Mouse (Mus musculus) liver, embryonic 15.5 days (tissue): ENCODE measurements around the gene Zfp983. TPM values are rescaled to one million over a fixed set of nuclear protein-coding genes. Genes with fewer than 3 reads are reported as not detected.
A peak's percentile ranks its signal among the peaks of the same experiment; 100 is the strongest.

Experiments
- ATAC-seq: fragments of 200-750 bp; cut with Nextera tagmentation; 2 replicates; pipeline ENCODE4 v1.8.0; 2017; ENCODE audit warnings: moderate number of reproducible peaks, mild to moderate bottlenecking, moderate library complexity; ENCODE audit not compliant: insufficient read depth
- H3K27ac ChIP-seq: fragments of 300-500 bp; sonication (generic); replicated peaks from 2 replicates; pipeline ENCODE4 v1.5.1; 2015; ENCODE audit warnings: mild to moderate bottlenecking, inconsistent platforms
- H3K27me3 ChIP-seq: fragments of 300-500 bp; sonication (generic); 2 replicates; pipeline ENCODE4 v1.6.1; 2015; ENCODE audit warnings: mild to moderate bottlenecking, inconsistent platforms
- H3K36me3 ChIP-seq: fragments of 300-500 bp; sonication (generic); replicated peaks from 2 replicates; pipeline ENCODE4 v1.6.1; 2015; ENCODE audit warnings: moderate library complexity, mild to moderate bottlenecking, inconsistent platforms
- H3K4me1 ChIP-seq: fragments of 300-500 bp; sonication (generic); replicated peaks from 2 replicates; pipeline ENCODE4 v1.6.1; 2015; ENCODE audit warnings: inconsistent platforms
- H3K4me2 ChIP-seq: fragments of 300-500 bp; sonication (generic); 2 replicates; pipeline ENCODE4 v1.6.1; 2015; ENCODE audit warnings: moderate library complexity, mild to moderate bottlenecking, inconsistent platforms
- H3K4me3 ChIP-seq: fragments of 300-500 bp; sonication (generic); replicated peaks from 2 replicates; pipeline ENCODE4 v1.5.1; 2015; ENCODE audit warnings: mild to moderate bottlenecking, inconsistent platforms
- H3K9ac ChIP-seq: fragments of 300-500 bp; sonication (generic); 2 replicates; pipeline ENCODE4 v1.6.1; 2015; ENCODE audit warnings: moderate library complexity, mild to moderate bottlenecking, inconsistent platforms
- H3K9me3 ChIP-seq: fragments of 300-500 bp; sonication (generic); replicated peaks from 2 replicates; pipeline ENCODE4 v1.6.1; 2016; ENCODE audit warnings: inconsistent platforms
- WGBS: fragments of 180-500 bp; shearing (Covaris S2); methylation state at CpG from one replicate; pipeline ENCODE4 v1.1.7; 2015; ENCODE audit warnings: mixed read lengths; ENCODE audit not compliant: insufficient replicate concordance; 5-methylcytosine and 5-hydroxymethylcytosine counted together
- polyA plus RNA-seq: library from polyadenylated mRNA; unstranded; fragments of >200 nt; fragmentation: Nextera tagmentation; extraction: Ambion mirVana; gene quantifications from 2 replicates; pipeline ENCODE4 v1.2.1, GENCODE M21; 2015

Zfp983 gene
- polyA plus RNA-seq, 1 experiment from 2014 or later = 0.89 TPM

DNA sequence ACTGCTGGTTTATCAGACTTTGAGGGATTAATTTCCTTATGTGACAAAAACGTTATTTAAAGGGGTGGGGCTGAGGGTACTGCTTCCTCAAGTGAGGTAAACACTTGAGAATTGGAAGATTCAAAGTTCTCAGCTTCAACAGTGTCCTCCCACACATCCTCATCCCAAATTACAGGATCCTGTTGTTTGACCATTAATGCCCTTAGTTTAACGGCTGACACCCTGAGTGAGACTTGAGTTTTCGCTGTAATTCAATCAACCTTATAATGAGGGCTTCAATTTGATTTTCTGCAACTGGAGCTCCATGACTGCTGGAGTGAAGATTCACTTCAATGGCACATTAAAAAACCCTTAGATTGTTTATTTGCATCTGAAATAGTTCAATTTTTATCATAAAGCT lies 42.9 kb downstream of the Zfp983 start:
- no peak overlapping the region for H3K4me2 ChIP-seq
- no peak overlapping the region for H3K27ac ChIP-seq
- no peaks in the 10 kb centered on the region for H3K27me3 ChIP-seq
- no peak overlapping the region for H3K9ac ChIP-seq
- no peaks in the 10 kb centered on the region for H3K9me3 ChIP-seq
- ATAC-seq = no peak
- H3K4me3 ChIP-seq = no peak overlapping the region
- H3K36me3 ChIP-seq = peaks cover 26% of the 10 kb centered on the region
- 0 out of 2 replicates have a peak, but pooled peaks cover 4% of the 10 kb centered on the region for H3K4me1 ChIP-seq
- WGBS = 70% methylated on average over 3 of the region's 3 CpGs

DNA sequence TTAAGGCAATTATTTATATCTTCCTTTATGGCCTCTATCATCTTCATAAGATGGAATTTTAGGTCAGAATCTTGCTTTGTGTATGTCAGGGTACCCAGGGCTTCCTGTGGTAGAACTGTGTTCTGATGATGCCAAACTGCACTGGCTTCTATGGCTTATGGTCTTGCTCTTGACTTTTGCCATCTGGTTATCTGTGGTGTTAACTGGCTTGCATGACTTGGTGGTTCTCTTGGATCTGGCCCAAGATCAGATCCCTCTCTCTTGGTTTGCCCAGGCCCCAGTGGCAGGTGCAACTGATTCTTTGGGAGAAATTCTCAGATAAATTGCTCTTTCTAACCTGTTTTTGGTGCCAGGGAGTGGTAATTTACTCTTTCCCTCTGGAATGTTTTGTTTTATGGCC lies 45.6 kb downstream of the Zfp983 start:
- Histone ChIP-seq H3K4me2 (no peak overlapping the region), H3K9me3 (no peaks in the 10 kb centered on the region), H3K9ac (no peak overlapping the region), H3K4me3 (no peak overlapping the region), H3K36me3 (peaks cover 7% of the 10 kb centered on the region), H3K4me1 (0 out of 2 replicates have a peak, but pooled peaks cover 7% of the 10 kb centered on the region), H3K27me3 (no peaks in the 10 kb centered on the region), H3K27ac (no peak overlapping the region)
- peak; percentile 54 for ATAC-seq

DNA sequence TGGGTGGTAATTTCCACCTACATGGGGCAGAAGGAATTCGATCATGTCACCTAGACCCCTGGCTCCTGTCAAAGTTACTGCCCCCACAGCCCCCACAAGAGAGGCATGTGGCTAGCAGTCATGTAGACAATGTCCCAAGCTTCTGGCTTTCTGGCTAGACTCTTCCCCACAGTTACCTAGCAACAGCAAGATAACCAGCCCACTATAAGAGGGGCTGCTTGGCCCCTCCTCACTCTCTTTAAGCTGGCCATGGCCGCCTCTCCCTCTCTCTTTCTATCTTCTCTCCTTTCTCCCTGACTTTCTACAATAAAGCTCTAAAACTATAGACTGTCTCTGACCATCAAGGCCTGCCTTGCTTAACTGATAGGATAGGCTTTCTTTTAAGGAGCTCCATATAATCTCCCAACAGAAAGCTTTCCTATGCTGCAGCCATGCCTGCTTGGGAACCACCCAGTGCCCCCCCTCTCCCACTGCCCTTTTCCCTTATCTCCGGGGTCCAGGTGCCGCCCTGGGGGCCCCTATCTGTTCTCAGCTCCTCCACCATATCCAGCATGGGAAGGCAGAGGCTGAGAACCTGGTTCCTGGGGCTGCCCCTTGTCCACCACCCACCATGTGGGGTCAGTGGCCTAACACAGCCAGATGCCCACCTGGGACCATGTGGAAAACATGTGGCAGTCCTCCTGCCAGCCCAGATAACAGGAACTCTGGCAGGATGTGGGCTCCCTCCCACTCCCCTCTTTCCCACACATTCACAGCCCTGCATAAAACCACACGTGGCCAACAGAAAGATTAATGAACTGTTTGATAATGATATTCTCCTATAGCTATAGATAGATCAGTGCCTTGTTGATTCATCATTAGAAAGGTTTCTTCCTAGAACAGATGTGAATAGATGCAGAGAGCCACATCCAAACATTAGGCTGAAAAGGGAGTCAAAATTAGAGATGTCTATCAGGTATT lies 52.1 kb downstream of the Zfp983 start:
- peak overlapping the region; percentile 61 for H3K4me2 ChIP-seq
- peak overlapping the region; percentile 14; the same call in 1 of the 2 replicates for H3K4me3 ChIP-seq
- peak; percentile 97 for ATAC-seq
- H3K9me3 ChIP-seq = no peaks in the 10 kb centered on the region
- H3K36me3 ChIP-seq = no peaks in the 10 kb centered on the region
- 14% methylated on average over 5 of the region's 5 CpGs for WGBS
- peak overlapping the region; percentile 84 for H3K27ac ChIP-seq
- H3K9ac ChIP-seq = peak overlapping the region; percentile 31; the same call in 1 of the 2 replicates
- H3K4me1 ChIP-seq = peaks cover 39% of the 10 kb centered on the region
- no peaks in the 10 kb centered on the region for H3K27me3 ChIP-seq

DNA sequence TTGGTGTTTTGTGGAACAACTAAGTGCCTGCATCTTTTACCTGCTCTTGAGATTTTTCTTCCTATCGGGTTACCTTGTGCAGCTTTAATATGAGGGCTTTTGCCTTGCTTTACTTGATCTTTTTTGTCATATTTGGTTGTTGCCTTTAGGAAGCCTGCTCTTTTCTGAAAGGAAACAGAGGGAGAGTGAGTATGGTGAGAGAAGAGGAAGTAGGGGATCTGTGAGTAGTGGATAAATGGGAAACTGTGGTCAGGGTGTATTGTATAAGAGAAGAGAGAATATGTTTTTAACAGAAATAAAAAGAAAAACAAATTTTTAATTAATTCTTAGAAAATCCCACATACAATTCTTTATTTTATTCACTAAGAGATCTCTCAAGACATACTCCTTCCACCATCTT lies 53.0 kb downstream of the Zfp983 start:
- 18% methylated on average over 1 of the region's 1 CpGs for WGBS
- Histone ChIP-seq H3K4me2 (no peak overlapping the region), H3K9me3 (no peaks in the 10 kb centered on the region), H3K27me3 (no peaks in the 10 kb centered on the region), H3K4me1 (peaks cover 42% of the 10 kb centered on the region), H3K36me3 (no peaks in the 10 kb centered on the region), H3K9ac (0 out of 2 replicates have a peak overlapping the region, but pooled peaks have one; percentile 31), H3K27ac (peak overlapping the region; percentile 84), H3K4me3 (no peak overlapping the region)
- ATAC-seq = no peak

DNA sequence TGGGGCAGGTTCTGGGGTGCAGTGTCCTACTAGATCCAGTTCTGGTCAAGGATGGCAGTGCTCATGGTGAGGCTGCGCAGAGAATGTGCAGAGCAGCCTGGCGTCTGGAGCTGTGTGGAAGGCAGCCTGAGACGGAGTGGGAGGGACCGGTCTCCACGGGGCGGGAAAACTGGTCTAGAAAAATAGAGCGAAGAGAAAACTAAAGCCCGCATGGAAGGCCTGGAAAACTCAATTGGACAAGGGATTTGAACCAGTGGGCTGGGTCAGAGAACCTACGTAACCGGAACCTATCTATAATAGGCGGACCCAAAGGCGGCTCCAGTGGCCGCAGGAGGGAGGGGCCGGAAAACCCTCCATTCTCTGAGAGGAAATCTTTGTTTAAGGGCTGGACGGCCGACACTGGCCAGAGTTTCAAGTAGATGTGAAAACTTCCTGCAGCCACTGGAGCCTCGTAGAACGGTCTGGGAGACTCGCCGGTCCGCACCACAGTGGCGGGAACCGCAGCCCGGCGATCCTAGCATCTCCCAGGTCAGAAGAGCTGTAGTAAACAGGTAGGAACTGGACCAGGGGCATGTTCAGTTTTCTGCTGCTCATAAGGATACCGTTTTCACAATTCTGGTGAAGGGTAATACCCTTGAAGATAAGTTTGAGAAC lies 57.0 kb downstream of the Zfp983 start, which contains the start of gene Zfp760:
Zfp760 (plus strand) TSS at position 399 of the 654 bp plus-strand sequence.
- Histone ChIP-seq H3K36me3 (peaks cover 13% of the 10 kb centered on the region), H3K9ac (peak within 1 kb of the TSS; percentile 73), H3K4me1 (peaks cover 38% of the 10 kb centered on the region), H3K9me3 (no peaks in the 10 kb centered on the region), H3K27me3 (no peaks in the 10 kb centered on the region), H3K4me2 (peak within 1 kb of the TSS; percentile 82), H3K4me3 (peak within 1 kb of the TSS; percentile 77), H3K27ac (peak within 1 kb of the TSS; percentile 89)
- peak; percentile 76 for ATAC-seq
- WGBS = 5% methylated on average over 26 of the region's 26 CpGs

DNA sequence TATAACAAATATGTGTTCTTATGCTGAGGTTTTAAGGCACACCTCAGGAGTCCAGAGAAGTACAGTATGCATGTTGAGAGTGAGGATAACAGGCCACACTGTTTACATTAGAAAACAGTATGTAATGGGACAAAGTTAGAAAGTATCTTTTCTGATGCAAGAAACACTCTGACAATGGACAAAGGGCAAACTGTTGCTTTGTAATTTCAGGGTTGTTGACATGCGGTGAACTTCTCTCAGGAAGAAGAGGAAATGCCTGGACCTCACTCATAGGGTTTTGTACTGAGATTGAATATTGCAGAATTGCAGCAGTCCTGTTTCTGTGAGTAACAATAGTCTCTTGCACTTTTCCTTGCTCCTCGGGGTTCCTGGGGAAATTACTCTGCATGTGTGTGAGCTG lies 58.0 kb downstream of the Zfp983 start:
- no peaks in the 10 kb centered on the region for H3K27me3 ChIP-seq
- peaks cover 28% of the 10 kb centered on the region for H3K4me1 ChIP-seq
- peak overlapping the region; percentile 77 for H3K4me3 ChIP-seq
- WGBS = 27% methylated on average over 2 of the region's 2 CpGs
- H3K9ac ChIP-seq = peak overlapping the region; percentile 53
- H3K4me2 ChIP-seq = peak overlapping the region; percentile 82
- H3K36me3 ChIP-seq = peaks cover 16% of the 10 kb centered on the region
- no peak for ATAC-seq
- H3K9me3 ChIP-seq = no peaks in the 10 kb centered on the region
- peak overlapping the region; percentile 34 for H3K27ac ChIP-seq

Other genes with a start within 250 kb of the Zfp983 start
- 1.6 and 1.9 TPM in 2 replicates for gene Zfp54, start 227.4 kb upstream of the Zfp983 start, polyA plus RNA-seq
- 6.1 and 6.3 TPM in 2 replicates for gene Zfp51, start 200.2 kb upstream of the Zfp983 start, polyA plus RNA-seq
- gene Zfp53, start 161.6 kb upstream of the Zfp983 start, polyA plus RNA-seq = 3.0 and 3.6 TPM in 2 replicates
- 0.83 and 0.94 TPM in 2 replicates for gene Zfp52, start 115.1 kb upstream of the Zfp983 start, polyA plus RNA-seq
- gene Zfp948, start 83.6 kb upstream of the Zfp983 start, polyA plus RNA-seq = 4.1 TPM in 2 replicates
- 3.5 and 3.9 TPM in 2 replicates for gene Gm10226, start 41.2 kb downstream of the Zfp983 start, polyA plus RNA-seq
- 3.5 and 3.8 TPM in 2 replicates for gene Zfp760, start 57.1 kb downstream of the Zfp983 start, polyA plus RNA-seq
- gene Zfp229, start 80.2 kb downstream of the Zfp983 start, polyA plus RNA-seq = 1.4 and 1.8 TPM in 2 replicates
- gene Zfp820, start 195.1 kb downstream of the Zfp983 start, polyA plus RNA-seq = 1.0 TPM in 2 replicates